Mouse (Mus musculus) limb, embryonic 12.5 days (tissue): ENCODE measurements around the gene Hipk2. TPM values are rescaled to one million over a fixed set of nuclear protein-coding genes. Genes with fewer than 3 reads are reported as not detected.

ENCODE experiments used
- ATAC-seq: fragments of 200-750 bp; cut with Nextera tagmentation; 2 replicates; pipeline ENCODE4 v1.8.0; 2017; ENCODE audit warnings: low read depth, moderate TSS enrichment; ENCODE audit not compliant: insufficient number of reproducible peaks, insufficient read depth, low FRiP score, low TSS enrichment
- H3K27ac ChIP-seq: fragments of 300-500 bp; sonication (generic); 2 replicates; pipeline ENCODE4 v1.5.1; 2016; ENCODE audit warnings: mild to moderate bottlenecking, moderate library complexity
- H3K27me3 ChIP-seq: fragments of 300-500 bp; sonication (generic); 2 replicates; pipeline ENCODE4 v1.6.1; 2016; ENCODE audit warnings: mild to moderate bottlenecking, moderate library complexity
- H3K36me3 ChIP-seq: fragments of 300-500 bp; sonication (generic); 2 replicates; pipeline ENCODE4 v1.6.1; 2016; ENCODE audit warnings: mild to moderate bottlenecking, moderate library complexity
- H3K4me1 ChIP-seq: fragments of 300-500 bp; sonication (generic); replicated peaks from 2 replicates; pipeline ENCODE4 v1.6.1; 2016
- H3K4me2 ChIP-seq: fragments of 300-500 bp; sonication (generic); 2 replicates; pipeline ENCODE4 v1.6.1; 2016; ENCODE audit warnings: mild to moderate bottlenecking, moderate library complexity
- H3K4me3 ChIP-seq: fragments of 300-500 bp; sonication (generic); replicated peaks from 2 replicates; pipeline ENCODE4 v1.5.1; 2016; ENCODE audit warnings: mild to moderate bottlenecking
- H3K9ac ChIP-seq: fragments of 300-500 bp; sonication (generic); replicated peaks from 2 replicates; pipeline ENCODE4 v1.6.1; 2016; ENCODE audit warnings: mild to moderate bottlenecking, moderate library complexity
- H3K9me3 ChIP-seq: fragments of 300-500 bp; sonication (generic); 2 replicates; pipeline ENCODE4 v1.6.1; 2016; ENCODE audit warnings: mild to moderate bottlenecking, moderate library complexity
- WGBS: fragments of 180-500 bp; shearing (Covaris S2); methylation state at CpG from one replicate; pipeline ENCODE4 v1.1.7; 2016; 5-methylcytosine and 5-hydroxymethylcytosine counted together
- polyA plus RNA-seq: library from polyadenylated mRNA; unstranded; fragments of >200 nt; fragmentation: Nextera tagmentation; extraction: Ambion mirVana; gene quantifications from 2 replicates; pipeline ENCODE4 v1.2.1, GENCODE M21; 2016

The Hipk2 gene
- polyA plus RNA-seq, 1 experiment from 2014 or later: 23.6 TPM

DNA sequence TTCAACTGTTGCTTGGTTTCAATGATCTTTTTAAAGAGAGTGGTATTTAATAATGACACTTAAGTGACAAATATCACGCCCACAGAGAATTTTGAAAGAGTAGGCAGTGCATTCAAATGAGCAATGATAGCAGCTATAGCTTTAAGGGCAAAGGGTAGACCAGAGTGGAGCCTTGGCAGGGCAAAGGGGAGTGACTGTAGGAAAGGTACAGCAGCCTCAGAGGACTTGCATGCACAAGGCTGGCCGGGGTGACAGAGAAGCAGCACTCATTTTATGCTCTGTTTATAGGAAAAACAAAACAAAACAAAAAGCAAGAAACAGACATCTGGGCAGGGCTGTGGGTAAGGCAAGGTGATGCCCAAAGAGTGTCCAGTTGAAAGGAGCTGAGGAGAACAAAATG lies 5.5 kb upstream of the Hipk2 start:
- Histone ChIP-seq H3K4me2 (no peak overlapping the region), H3K4me3 (no peak overlapping the region), H3K27ac (no peak overlapping the region), H3K9ac (no peak overlapping the region), H3K27me3 (0 out of 2 replicates have a peak, but pooled peaks cover 11% of the 10 kb centered on the region), H3K9me3 (no peaks in the 10 kb centered on the region), H3K36me3 (no peaks in the 10 kb centered on the region), H3K4me1 (peaks cover 19% of the 10 kb centered on the region)
- 57% methylated on average over 2 of the region's 2 CpGs for WGBS
- no peak for ATAC-seq

DNA sequence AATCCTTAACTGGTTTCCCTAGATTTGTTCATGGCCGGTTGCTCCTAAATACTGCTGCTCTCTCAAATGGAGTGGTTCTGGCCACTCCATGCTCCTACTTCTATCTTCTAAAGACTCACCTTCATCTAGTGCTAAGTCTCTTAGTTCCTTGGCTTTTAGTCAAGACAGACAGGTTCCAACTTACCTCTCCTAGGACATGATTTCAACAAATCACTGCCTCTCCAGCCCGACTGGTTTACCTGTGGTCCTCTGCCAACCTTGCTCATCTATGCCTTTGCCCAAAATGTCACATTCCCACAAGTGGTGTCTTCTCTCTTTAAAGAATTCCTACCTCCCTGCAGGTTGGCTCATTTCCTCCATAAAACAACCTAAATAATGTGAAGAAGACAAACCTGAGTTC lies 1.7 kb upstream of the Hipk2 start:
- WGBS: 88% methylated on average over 2 of the region's 2 CpGs
- no peak overlapping the region for H3K4me3 ChIP-seq
- no peaks in the 10 kb centered on the region for H3K36me3 ChIP-seq
- no peak overlapping the region for H3K4me2 ChIP-seq
- no peaks in the 10 kb centered on the region for H3K9me3 ChIP-seq
- H3K27ac ChIP-seq: no peak overlapping the region
- no peak for ATAC-seq
- no peak overlapping the region for H3K9ac ChIP-seq
- peaks cover 19% of the 10 kb centered on the region for H3K4me1 ChIP-seq
- 0 out of 2 replicates have a peak, but pooled peaks cover 8% of the 10 kb centered on the region for H3K27me3 ChIP-seq

DNA sequence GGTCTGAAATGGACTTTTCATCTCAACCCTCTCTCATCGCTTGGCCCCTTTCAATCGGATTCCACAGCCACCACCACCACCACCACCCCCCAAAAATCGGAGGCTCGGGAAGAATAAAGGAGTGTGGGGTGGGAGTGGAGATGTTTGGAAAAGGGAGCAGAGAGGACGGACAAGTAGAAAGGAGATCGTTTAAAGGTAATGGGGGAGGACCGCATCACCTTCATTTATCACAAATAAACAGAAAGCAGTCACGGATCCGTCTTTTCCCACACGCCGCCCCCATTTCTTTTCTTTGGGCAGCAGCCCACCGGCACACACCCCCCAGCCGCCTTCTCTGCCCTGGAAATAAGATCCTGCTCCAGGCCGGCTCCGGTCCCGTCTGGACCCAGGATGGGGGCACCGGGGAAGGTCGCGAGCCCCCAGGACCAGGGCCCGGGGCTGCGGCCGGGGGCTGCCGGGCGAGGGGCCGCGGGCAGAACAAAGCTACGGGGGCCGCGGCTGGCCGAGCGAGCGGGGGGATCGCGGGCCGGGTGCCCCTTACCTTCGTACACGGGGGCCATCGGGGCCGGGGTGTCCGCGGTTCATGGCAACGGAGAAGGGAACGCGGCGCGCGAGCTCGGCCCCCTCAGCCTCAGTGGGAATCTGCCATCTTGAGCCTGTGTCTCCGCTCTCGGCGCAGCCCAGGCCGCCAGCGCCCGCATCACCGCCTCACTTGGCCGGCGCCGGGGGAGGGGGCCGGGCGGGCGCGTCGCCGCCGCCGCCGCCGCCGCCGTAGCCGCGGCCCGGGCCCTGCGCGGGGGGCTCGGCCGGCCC lies 501 bp downstream of the Hipk2 start, which contains the start of gene Tbxas1:
Tbxas1 (plus strand) TSS at position 147 of the 813 bp plus-strand sequence.
- WGBS: 1% methylated on average over 74 of the region's 77 CpGs
- H3K27me3 ChIP-seq: 0 out of 2 replicates have a peak, but pooled peaks cover 7% of the 10 kb centered on the region
- no peaks in the 10 kb centered on the region for H3K9me3 ChIP-seq
- peaks cover 8% of the 10 kb centered on the region; the same call in 1 of the 2 replicates for H3K36me3 ChIP-seq
- H3K4me2 ChIP-seq: peak within 1 kb of the TSS; percentile 59
- H3K27ac ChIP-seq: peak within 1 kb of the TSS; percentile 98
- no peak; the same call in none of the 2 replicates for ATAC-seq
- peak within 1 kb of the TSS; percentile 99 for H3K4me3 ChIP-seq
- H3K9ac ChIP-seq: peak within 1 kb of the TSS; percentile 99
- H3K4me1 ChIP-seq: peaks cover 29% of the 10 kb centered on the region

DNA sequence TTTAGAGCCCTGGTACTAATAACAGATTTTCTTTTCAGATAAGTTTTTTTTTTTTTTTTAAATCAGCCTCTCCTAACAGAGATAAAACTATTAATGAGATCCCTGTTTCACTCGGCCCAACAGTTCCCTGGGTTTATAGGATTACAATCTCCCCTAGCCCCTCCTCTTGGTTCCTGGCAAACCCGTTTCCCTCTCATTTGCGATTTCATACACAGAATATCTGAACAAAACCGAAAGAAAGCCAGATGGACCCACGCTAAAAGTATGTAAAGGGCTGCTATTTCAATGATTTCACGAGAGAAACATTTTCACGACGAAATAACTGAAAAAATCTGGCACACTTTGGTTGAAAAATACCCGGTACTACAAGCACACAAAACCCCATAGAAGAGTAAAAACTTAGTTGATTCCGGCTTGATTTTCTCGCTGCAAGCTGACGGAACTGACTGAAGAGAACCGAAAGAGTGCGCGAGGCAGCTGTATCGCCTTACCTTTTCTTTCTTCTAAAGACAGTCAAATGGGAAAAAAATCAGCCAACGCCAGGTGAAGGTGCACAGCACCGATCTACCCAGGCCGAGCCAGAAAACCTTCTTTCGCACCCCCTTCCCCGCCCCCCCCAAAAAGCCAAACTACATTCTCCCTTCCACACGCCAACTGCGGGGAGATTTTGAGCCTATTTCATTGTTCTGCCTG lies 1.3 kb downstream of the Hipk2 start:
- Histone ChIP-seq H3K9ac (peak overlapping the region; percentile 99), H3K27ac (peak overlapping the region; percentile 98), H3K9me3 (no peaks in the 10 kb centered on the region), H3K4me1 (peaks cover 35% of the 10 kb centered on the region), H3K27me3 (0 out of 2 replicates have a peak, but pooled peaks cover 5% of the 10 kb centered on the region), H3K36me3 (peaks cover 13% of the 10 kb centered on the region; the same call in 1 of the 2 replicates), H3K4me2 (peak overlapping the region; percentile 59), H3K4me3 (peak overlapping the region; percentile 99)
- no peak for ATAC-seq
- under 1% methylated on average over 23 of the region's 23 CpGs for WGBS

DNA sequence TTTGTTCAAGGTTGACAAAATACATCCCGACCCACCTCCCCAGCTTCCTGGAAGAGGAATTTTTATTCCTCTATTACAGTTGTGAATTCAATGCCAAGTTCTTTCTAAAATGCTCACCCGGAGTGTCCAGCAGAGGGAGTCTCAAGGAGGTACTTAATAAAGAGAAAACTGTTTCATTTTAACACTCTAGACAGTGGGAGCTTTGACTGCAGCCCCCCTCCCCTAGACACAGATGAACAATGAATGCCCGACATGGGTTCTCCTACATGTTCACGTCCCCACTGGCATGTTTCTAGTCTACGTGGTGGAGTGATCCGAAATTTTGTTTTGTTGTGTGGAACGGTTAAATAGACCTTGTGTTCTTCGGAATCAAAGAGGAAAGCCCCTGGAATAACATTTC lies 1.9 kb downstream of the Hipk2 start:
- H3K9ac ChIP-seq: peak overlapping the region; percentile 99
- H3K36me3 ChIP-seq: peaks cover 13% of the 10 kb centered on the region; the same call in 1 of the 2 replicates
- peaks cover 35% of the 10 kb centered on the region for H3K4me1 ChIP-seq
- H3K9me3 ChIP-seq: no peaks in the 10 kb centered on the region
- peak overlapping the region; percentile 59 for H3K4me2 ChIP-seq
- H3K27me3 ChIP-seq: 0 out of 2 replicates have a peak, but pooled peaks cover 2% of the 10 kb centered on the region
- peak overlapping the region; percentile 98 for H3K27ac ChIP-seq
- peak overlapping the region; percentile 99 for H3K4me3 ChIP-seq
- 0 out of 2 replicates have a peak, but pooled peaks have one; percentile 20 for ATAC-seq
- WGBS: 20% methylated on average over 8 of the region's 8 CpGs

DNA sequence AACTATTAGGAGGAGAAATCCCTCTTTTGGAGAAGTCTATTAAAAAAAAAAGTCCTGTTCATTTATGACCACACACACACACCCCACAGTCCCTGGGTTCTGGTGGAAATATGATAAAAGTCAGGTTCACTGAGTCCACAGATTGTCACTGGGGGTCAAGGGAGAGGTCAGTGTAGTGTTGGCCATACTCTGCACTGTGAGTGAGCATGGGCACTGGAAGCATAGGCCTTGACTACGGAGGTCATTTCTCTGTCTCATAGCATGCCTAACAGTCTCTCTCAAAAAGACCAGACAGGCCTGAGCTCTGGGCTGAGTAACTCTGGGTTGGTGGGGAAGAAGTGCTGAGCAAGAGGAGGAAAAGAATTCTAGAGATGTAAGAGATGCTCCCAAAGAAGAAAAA lies 2.6 kb downstream of the Hipk2 start:
- ATAC-seq: no peak
- H3K4me1 ChIP-seq: peaks cover 35% of the 10 kb centered on the region
- H3K36me3 ChIP-seq: peaks cover 13% of the 10 kb centered on the region; the same call in 1 of the 2 replicates
- peak overlapping the region; percentile 99 for H3K4me3 ChIP-seq
- 71% methylated on average over 1 of the region's 1 CpGs for WGBS
- H3K4me2 ChIP-seq: peak overlapping the region; percentile 59
- no peaks in the 10 kb centered on the region for H3K27me3 ChIP-seq
- H3K9ac ChIP-seq: peak overlapping the region; percentile 99; the same call in 1 of the 2 replicates
- peak overlapping the region; percentile 98; the same call in 1 of the 2 replicates for H3K27ac ChIP-seq
- no peaks in the 10 kb centered on the region for H3K9me3 ChIP-seq

DNA sequence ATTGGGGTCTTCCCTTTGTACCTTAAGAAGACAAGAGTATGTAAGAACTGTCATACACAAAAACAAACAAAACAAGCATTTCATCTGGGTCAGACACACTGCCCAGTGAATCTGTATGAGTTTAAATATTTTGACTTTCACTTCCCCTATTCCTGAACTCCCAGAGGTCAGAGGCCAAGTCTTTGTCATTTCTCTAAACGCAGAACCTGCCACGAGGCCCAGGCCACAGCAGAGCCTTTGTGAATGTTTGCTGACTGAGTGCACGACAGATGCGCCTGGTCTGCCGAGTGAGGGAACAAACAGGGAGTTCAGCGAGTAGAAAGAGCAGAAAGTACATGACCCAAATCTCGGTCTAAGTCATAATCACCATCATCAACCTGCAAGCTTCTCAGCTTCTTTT lies 4.9 kb downstream of the Hipk2 start:
- Histone ChIP-seq H3K4me1 (peaks cover 40% of the 10 kb centered on the region), H3K27ac (no peak overlapping the region), H3K27me3 (no peaks in the 10 kb centered on the region), H3K36me3 (peaks cover 13% of the 10 kb centered on the region; the same call in 1 of the 2 replicates), H3K4me3 (no peak overlapping the region), H3K9me3 (no peaks in the 10 kb centered on the region), H3K9ac (no peak overlapping the region), H3K4me2 (no peak overlapping the region)
- WGBS: 56% methylated on average over 7 of the region's 7 CpGs
- no peak for ATAC-seq

DNA sequence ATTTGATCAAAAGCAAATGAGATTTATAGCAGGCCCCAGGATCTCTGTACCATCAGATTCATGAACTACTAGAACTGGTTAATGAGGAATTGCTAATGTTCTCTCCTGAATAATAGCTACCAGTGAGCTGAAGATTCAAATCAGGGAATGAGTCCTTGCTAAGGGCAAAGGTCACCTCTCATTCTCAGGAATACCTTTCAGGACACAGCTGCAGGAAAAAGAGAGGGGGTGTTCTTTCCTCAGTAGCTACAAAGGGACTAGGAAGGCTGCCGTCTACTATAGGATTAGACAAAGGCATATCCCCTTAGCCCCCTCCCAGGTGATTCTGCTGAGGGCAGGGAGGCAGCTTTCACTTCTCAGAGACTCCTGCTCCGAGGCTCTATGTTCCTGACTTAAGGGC lies 5.9 kb downstream of the Hipk2 start:
- no peak for ATAC-seq
- Histone ChIP-seq H3K9me3 (no peaks in the 10 kb centered on the region), H3K27me3 (no peaks in the 10 kb centered on the region), H3K36me3 (peaks cover 13% of the 10 kb centered on the region; the same call in 1 of the 2 replicates), H3K9ac (no peak overlapping the region), H3K4me3 (no peak overlapping the region), H3K4me1 (peaks cover 49% of the 10 kb centered on the region), H3K4me2 (no peak overlapping the region), H3K27ac (no peak overlapping the region)
- WGBS: 37% methylated on average over 2 of the region's 2 CpGs

DNA sequence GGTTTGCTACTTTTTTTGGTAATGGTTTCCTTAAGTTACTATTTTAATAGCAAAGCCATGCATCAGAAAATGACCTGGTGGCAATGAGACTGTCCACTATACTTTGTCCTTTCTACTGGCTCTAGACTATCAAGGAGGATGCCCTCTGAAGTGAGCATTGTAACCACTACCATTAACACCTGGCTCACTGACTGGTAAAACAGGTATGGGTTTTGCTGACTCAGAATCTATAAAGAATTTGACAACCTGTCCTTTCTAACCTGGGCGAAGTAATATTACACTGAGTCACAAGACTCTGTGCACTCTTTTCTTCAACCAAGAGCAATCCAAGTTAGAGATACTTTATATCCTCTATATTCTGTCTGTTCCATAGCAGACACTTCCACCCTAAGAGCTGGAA lies 7.0 kb downstream of the Hipk2 start:
- H3K4me3 ChIP-seq: no peak overlapping the region
- H3K27me3 ChIP-seq: no peaks in the 10 kb centered on the region
- H3K9me3 ChIP-seq: no peaks in the 10 kb centered on the region
- no peak overlapping the region for H3K9ac ChIP-seq
- H3K27ac ChIP-seq: no peak overlapping the region
- H3K4me1 ChIP-seq: peaks cover 56% of the 10 kb centered on the region
- no peak for ATAC-seq
- WGBS: 94% methylated on average over 1 of the region's 1 CpGs
- H3K36me3 ChIP-seq: peaks cover 13% of the 10 kb centered on the region; the same call in 1 of the 2 replicates
- no peak overlapping the region for H3K4me2 ChIP-seq

DNA sequence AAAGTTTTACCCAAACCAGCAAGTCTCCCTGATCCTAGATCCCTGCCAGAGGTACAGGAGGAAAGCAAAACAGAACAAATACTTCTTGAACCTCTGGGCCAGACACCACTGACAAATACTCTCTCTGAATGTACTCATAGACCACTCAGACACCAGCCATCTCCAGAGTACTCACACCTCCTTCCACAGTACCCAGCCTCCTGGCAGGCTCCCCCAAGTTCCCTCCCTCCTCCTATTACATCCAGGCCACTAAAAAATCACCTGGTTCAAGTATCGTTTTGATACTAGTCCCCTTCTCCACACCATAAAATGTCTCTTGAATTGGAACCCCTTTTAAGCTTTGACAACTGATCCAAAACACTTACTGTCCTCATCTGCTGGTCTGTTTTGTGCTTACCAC lies 8.7 kb downstream of the Hipk2 start:
- 46% methylated on average over 1 of the region's 1 CpGs for WGBS
- Histone ChIP-seq H3K27me3 (no peaks in the 10 kb centered on the region), H3K27ac (no peak overlapping the region), H3K9ac (no peak overlapping the region), H3K36me3 (peaks cover 13% of the 10 kb centered on the region; the same call in 1 of the 2 replicates), H3K4me2 (no peak overlapping the region), H3K4me3 (no peak overlapping the region), H3K4me1 (peaks cover 44% of the 10 kb centered on the region), H3K9me3 (no peaks in the 10 kb centered on the region)
- ATAC-seq: no peak

DNA sequence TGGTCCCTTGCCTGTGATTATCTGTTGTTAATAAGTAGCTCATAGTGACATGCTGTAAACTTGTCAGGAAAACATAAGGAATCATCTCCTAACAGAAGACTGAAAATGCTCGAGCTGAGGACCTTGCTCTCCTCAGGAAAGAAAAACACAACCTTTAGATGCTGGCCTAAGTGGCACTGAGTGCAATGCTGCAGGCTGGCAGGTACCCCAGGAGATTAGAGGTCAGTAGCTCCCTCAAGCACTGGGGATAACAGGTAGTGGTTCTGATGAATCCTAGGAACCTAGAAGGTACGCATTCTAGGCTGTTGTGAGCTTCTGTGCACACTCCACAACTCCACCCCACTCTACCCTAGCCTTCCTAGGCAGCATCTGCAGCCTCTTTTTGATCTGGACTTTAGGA lies 9.2 kb downstream of the Hipk2 start:
- Histone ChIP-seq H3K4me1 (peaks cover 38% of the 10 kb centered on the region), H3K27ac (no peak overlapping the region)
- no peak for ATAC-seq

More for the DNA sequence above, 9.2 kb downstream of the Hipk2 start:
- H3K4me2 ChIP-seq: no peak overlapping the region
- H3K9me3 ChIP-seq: no peaks in the 10 kb centered on the region
- H3K27me3 ChIP-seq: no peaks in the 10 kb centered on the region
- H3K36me3 ChIP-seq: peaks cover 11% of the 10 kb centered on the region; the same call in 1 of the 2 replicates
- H3K9ac ChIP-seq: no peak overlapping the region
- H3K4me3 ChIP-seq: no peak overlapping the region
- WGBS: 59% methylated on average over 2 of the region's 2 CpGs
